Mouse (Mus musculus) heart, postnatal 0 days (tissue): ENCODE data around the gene Angptl4.

Source experiments
- CTCF ChIP-seq: IDR thresholded peaks from 2 replicates; pipeline ENCODE4 v1.5.1; 2016; ENCODE audit warnings: antibody characterized with exemption, control low read depth, low read depth
- EP300 ChIP-seq: IDR thresholded peaks from 2 replicates; pipeline ENCODE4 v1.6.1; 2016; ENCODE audit warnings: antibody characterized with exemption, low read depth

DNA sequence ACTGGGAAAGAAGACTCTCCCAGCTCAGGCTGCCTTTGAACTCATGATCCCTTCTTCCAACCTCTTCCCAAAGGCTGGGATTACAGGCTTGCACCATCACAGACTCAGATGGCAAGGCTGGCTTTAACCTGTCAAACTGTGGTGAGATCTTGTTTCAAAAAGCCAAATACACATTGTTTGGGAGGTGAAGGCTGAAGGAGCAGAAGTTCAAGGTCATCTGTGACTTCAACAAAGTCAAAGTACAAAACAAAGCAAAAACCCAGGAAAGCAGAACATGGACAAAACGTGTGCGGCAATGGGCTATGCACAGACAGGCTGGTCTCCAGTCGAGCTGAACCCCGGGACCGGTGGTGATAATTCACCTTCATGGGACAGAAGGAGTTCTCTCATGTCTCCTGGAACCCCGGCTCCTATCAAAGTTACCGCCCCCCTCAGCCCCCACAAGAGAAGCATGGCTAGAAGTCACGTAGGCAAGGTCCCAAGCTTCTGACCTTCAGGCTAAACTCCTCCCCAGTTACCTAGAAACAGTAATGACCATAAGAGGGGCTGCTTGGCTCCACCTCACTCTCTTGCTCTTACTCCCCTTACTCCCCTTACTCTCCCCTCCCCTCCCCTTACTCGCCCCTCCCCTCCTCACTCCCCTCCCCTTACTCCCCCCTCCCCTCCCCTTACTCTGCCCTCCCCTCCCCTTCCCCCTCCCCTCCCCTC lies 25.7 kb upstream of the Angptl4 start:
- TF ChIP-seq CTCF, result no peak
- TF ChIP-seq EP300, result no peak
